ENCODE assay signal across 8 mouse cellular contexts in genomic region chr1:119642367-119642766, GRCm38 (mm10). TPM values are rescaled to one million over a fixed set of nuclear protein-coding genes. Genes with fewer than 3 reads are reported as not detected.
DNase-seq lines count a peak whose midpoint lies in the region; ATAC-seq and TF ChIP-seq lines count a peak whose summit lies in the region.

No protein-coding gene starts in this region.

- peak; percentile 44 to 54 for DNase-seq in heart, adult 18-20 months
- no peak for DNase-seq in heart, adult 8-10 months (ENCODE audit: low spot score)
- DNase-seq in cerebellum, postnatal 25 days, result peak; percentile 34 to 38
- peak; percentile 56 for DNase-seq in lung, adult 2 months
- DNase-seq in urinary bladder, postnatal 36 days (ENCODE audit: low spot score in 2 of 2), result no peak
- DNase-seq in layer of hippocampus, postnatal 14 days (ENCODE audit: low spot score in 2 of 2), result no peak
- no peak for DNase-seq in left cerebral cortex, adult 9 months (ENCODE audit: low spot score in 2 of 2)

- ATAC-seq in heart, embryonic 16.5 days (replicated peaks; ENCODE audit: extremely low read depth, insufficient read depth, low FRiP score), result peak; percentile 78

- H3K4me1 ChIP-seq in heart, embryonic 16.5 days (ENCODE audit: control insufficient read depth, insufficient read depth, low read length), result peaks cover 11% of the 10 kb centered on the region
- H3K4me1 ChIP-seq in lung, adult 2 months (ENCODE audit: control insufficient read depth, insufficient read depth, low read length), result peaks cover 3% of the 10 kb centered on the region

- H3K27ac ChIP-seq in heart, embryonic 16.5 days (ENCODE audit: low read length), result no peak overlapping the region

- H3K9me3 ChIP-seq in heart, embryonic 16.5 days (replicated peaks; ENCODE audit: control insufficient read depth, low read length), result no peaks in the 10 kb centered on the region

- no peaks in the 10 kb centered on the region for H3K36me3 ChIP-seq in heart, embryonic 16.5 days (ENCODE audit: control insufficient read depth, insufficient read depth)

- TF ChIP-seq CTCF in lung, adult 2 months (IDR thresholded peaks at IDR 0.05; ENCODE audit: insufficient read depth, low read length), result 0 out of 2 replicates have a peak, but pooled peaks have one; percentile 9

- WGBS in heart, embryonic 16.5 days, result 28% methylated on average over 12 of the region's 12 CpGs
- 58% methylated on average over 12 of the region's 12 CpGs for WGBS in lung, adult 2 months

- H3K9ac ChIP-seq in heart, embryonic 16.5 days (ENCODE audit: low read length), result no peak overlapping the region

- no peak overlapping the region for H3K4me3 ChIP-seq in heart, embryonic 16.5 days (ENCODE audit: low read length)
- no peak overlapping the region for H3K4me3 ChIP-seq in lung, adult 2 months (replicated peaks; ENCODE audit: extremely low read depth, low read depth, low read length)

- H3K4me2 ChIP-seq in heart, embryonic 16.5 days (ENCODE audit: low read depth, low read length), result peak overlapping the region; percentile 23; the same call in 1 of the 2 replicates

- H3K27me3 ChIP-seq in heart, embryonic 16.5 days (ENCODE audit: control insufficient read depth, insufficient read depth, low read length), result no peaks in the 10 kb centered on the region

- no peak for TF ChIP-seq POLR2A in lung, adult 2 months (IDR thresholded peaks at IDR 0.05; ENCODE audit: borderline replicate concordance, extremely low read depth, low read depth, low read length)

RNA-seq across cellular contexts. Expression of gene Epb41l5, which starts 6.4 kb away (rescaled TPM):
- 1 to 10 TPM; 5.3 to 6.7 TPM for total RNA-seq in heart, adult 18-20 months (2021)
- 1 to 10 TPM; 5.4 to 7.5 (median 5.8) TPM for total RNA-seq in heart, adult 8-10 months (2022)
- 12.7 and 12.8 TPM in 2 replicates for polyA plus RNA-seq in heart, embryonic 16.5 days (2015; fragmentation: Nextera tagmentation; extraction: Ambion mirVana)
- polyA plus RNA-seq in lung, adult 2 months (2012; rRNA removed), result 15.8 and 28.0 TPM in 2 replicates
- total RNA-seq in layer of hippocampus, postnatal 14 days (2021), result 1 to 10 TPM; 7.1 to 7.8 TPM

Comparison
In these comparisons a context has a peak if more than half of its experiments do, and no peak if none do; other contexts are left out.
1. DNase-seq: peak in heart, adult 18-20 months (2 of 2), cerebellum, postnatal 25 days (2 of 2) and lung, adult 2 months (single experiment); none in heart, adult 8-10 months (single experiment), urinary bladder, postnatal 36 days (0 of 2), layer of hippocampus, postnatal 14 days (0 of 2) and left cerebral cortex, adult 9 months (0 of 2).